Mouse (Mus musculus): ENCODE data around the gene Tmem178.

Gene Tmem178

GRCm38 (mm10) chr17:81001010-81001409 is 56.6 kb downstream of the Tmem178 start:
- no peak for DNase-seq

- no peak for DNase-seq
Measured at GRCm38 (mm10) chr17:81001647-81002046, 57.2 kb downstream of the Tmem178 start.

- no peak for DNase-seq
Measured at GRCm38 (mm10) chr17:81002130-81002529, 57.7 kb downstream of the Tmem178 start.

- DNase-seq, result no peak
Measured at GRCm38 (mm10) chr17:81004454-81004853, 60.0 kb downstream of the Tmem178 start.

- no peak for DNase-seq
Measured at GRCm38 (mm10) chr17:81005292-81005691, 60.9 kb downstream of the Tmem178 start.

GRCm38 (mm10) chr17:81009112-81009511 is 64.7 kb downstream of the Tmem178 start:
- DNase-seq, result no peak

- DNase-seq, result no peak
Measured at GRCm38 (mm10) chr17:81010199-81010598, 65.8 kb downstream of the Tmem178 start.

GRCm38 (mm10) chr17:81010844-81011685 is 66.6 kb downstream of the Tmem178 start:
- DNase-seq, result no peak

GRCm38 (mm10) chr17:81015814-81016447 is 71.5 kb downstream of the Tmem178 start:
- peak; percentile 88 for DNase-seq

GRCm38 (mm10) chr17:81017132-81017531 is 72.7 kb downstream of the Tmem178 start:
- peak; percentile 46 for DNase-seq

- no peak for DNase-seq
Measured at GRCm38 (mm10) chr17:81027331-81027730, 82.9 kb downstream of the Tmem178 start.

- DNase-seq, result no peak
Measured at GRCm38 (mm10) chr17:81031830-81032442, 87.5 kb downstream of the Tmem178 start.

GRCm38 (mm10) chr17:81032957-81033356 is 88.5 kb downstream of the Tmem178 start:
- no peak for DNase-seq

- no peak for DNase-seq
Measured at GRCm38 (mm10) chr17:81035354-81035753, 90.9 kb downstream of the Tmem178 start.

- no peak for DNase-seq
Measured at GRCm38 (mm10) chr17:81038707-81039408, 94.4 kb downstream of the Tmem178 start.

GRCm38 (mm10) chr17:81041662-81042061 is 97.2 kb downstream of the Tmem178 start:
- no peak for DNase-seq

GRCm38 (mm10) chr17:81044356-81044755 is 99.9 kb downstream of the Tmem178 start:
- DNase-seq, result no peak

GRCm38 (mm10) chr17:81045115-81045514 is 100.7 kb downstream of the Tmem178 start:
- DNase-seq, result no peak

- DNase-seq, result peak; percentile 28
Measured at GRCm38 (mm10) chr17:81045525-81046150, 101.2 kb downstream of the Tmem178 start.

- no peak for DNase-seq
Measured at GRCm38 (mm10) chr17:81047930-81048564, 103.6 kb downstream of the Tmem178 start.

Measured in embryo, embryonic 11 days (tissue).